Mouse (Mus musculus) forebrain, embryonic 10.5 days (tissue): ENCODE measurements around the gene Arhgef1. TPM values are rescaled to one million over a fixed set of nuclear protein-coding genes. Genes with fewer than 3 reads are reported as not detected.

Experiments used
- DNase-seq: peaks from one replicate; pipeline ENCODE4 v3.0.0-alpha.2; 2017; ENCODE audit warnings: low spot score; ENCODE audit errors: extremely low spot score
- H3K27ac ChIP-seq: fragments of 300-500 bp; sonication (generic); 2 replicates; pipeline ENCODE4 v1.5.1; 2016; ENCODE audit warnings: mild to moderate bottlenecking
- H3K27me3 ChIP-seq: fragments of 300-500 bp; sonication (generic); 2 replicates; pipeline ENCODE4 v1.6.1; 2016; ENCODE audit warnings: mild to moderate bottlenecking; ENCODE audit not compliant: poor library complexity, severe bottlenecking
- H3K36me3 ChIP-seq: fragments of 300-500 bp; sonication (generic); replicated peaks from 2 replicates; pipeline ENCODE4 v1.6.1; 2016; ENCODE audit warnings: mild to moderate bottlenecking, moderate library complexity
- H3K4me1 ChIP-seq: fragments of 300-500 bp; sonication (generic); 2 replicates; pipeline ENCODE4 v1.6.1; 2016
- H3K4me3 ChIP-seq: fragments of 300-500 bp; sonication (generic); 2 replicates; pipeline ENCODE4 v1.5.1; 2016; ENCODE audit warnings: mild to moderate bottlenecking, moderate library complexity
- H3K9me3 ChIP-seq: fragments of 300-500 bp; sonication (generic); 2 replicates; pipeline ENCODE4 v1.6.1; 2016; ENCODE audit warnings: mild to moderate bottlenecking, moderate library complexity
- WGBS: fragments of 180-500 bp; shearing (Covaris S2); methylation state at CpG from one replicate; pipeline ENCODE4 v1.1.7; 2016; 5-methylcytosine and 5-hydroxymethylcytosine counted together
- polyA plus RNA-seq: library from polyadenylated mRNA; unstranded; fragments of >200 nt; fragmentation: Nextera tagmentation; extraction: Ambion mirVana; gene quantifications from 2 replicates; pipeline ENCODE4 v1.2.1, GENCODE M21; 2016

The Arhgef1 gene
- polyA plus RNA-seq: 58.2 and 59.2 TPM in 2 replicates

DNA sequence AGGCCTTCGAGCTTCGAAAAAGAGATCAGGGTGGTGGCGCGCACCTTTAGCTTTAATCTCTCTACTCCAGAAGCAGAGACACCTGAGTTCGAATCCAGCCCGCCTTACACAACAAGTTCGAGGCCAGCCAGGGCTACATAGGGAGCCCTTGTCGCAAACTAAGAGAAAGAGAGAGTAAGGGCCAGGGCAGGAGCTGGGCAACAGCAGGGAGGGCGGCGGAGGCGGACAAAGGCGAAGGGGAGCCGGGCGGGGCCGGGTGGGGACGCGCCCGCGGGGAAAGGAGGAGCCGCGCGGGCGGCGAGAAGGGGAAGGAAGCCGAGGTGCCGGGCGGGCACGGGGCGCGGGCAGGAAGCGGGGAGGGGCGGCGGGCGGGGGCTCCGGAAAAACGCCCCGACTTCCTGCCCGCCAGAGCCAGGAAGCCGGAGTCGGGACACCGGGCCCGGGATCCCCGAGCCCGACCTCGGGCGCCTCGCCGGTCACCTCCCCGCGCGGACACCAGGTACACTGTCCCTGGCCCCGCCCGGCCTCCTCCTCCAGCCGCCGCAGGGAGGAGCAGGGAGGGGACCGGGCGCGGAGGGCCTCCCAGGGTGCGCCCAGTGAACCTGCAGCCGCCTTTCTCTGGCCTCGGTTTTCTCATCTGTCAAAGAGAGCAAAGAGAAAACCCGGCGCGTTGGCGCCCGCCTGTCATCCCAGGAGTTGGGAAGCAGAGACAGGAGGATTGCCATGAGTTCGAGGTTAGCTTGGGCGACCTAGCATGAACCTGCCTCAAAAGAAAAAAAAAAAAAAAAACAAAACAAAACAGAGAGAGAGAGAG is at the start of gene Arhgef1:
TSS of gene Arhgef1 (plus strand) at position 283 of the 814 bp plus-strand sequence.
- Histone ChIP-seq H3K27me3 (no peaks in the 10 kb centered on the region), H3K36me3 (peaks cover 5% of the 10 kb centered on the region; the same call in 1 of the 2 replicates), H3K4me3 (peak within 1 kb of the TSS; percentile 75), H3K9me3 (no peaks in the 10 kb centered on the region), H3K27ac (peak within 1 kb of the TSS; percentile 88), H3K4me1 (peaks cover 58% of the 10 kb centered on the region)
- peak; percentile 53 for DNase-seq
- 6% methylated on average over 54 of the region's 68 CpGs for WGBS

DNA sequence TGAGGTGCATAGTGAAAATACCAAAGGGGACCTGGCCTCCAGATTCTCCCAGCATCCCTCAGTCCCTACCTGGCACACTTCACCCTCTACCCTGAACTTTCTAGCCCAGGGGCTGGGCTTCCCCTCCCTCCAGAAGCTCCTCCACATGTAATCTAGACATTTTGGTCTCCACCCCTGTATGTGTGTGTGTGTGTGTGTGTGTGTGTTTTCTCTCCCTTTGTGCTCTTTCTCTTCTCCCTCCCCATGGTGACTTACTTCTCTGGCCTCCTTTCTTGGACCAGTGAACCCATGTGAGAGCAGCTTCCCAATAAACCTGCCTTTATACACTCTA is 49.5 kb upstream of the Arhgef1 start:
- H3K27me3 ChIP-seq: no peaks in the 10 kb centered on the region
- peaks cover 27% of the 10 kb centered on the region for H3K4me1 ChIP-seq
- no peaks in the 10 kb centered on the region for H3K9me3 ChIP-seq
- H3K27ac ChIP-seq: peak overlapping the region; percentile 67; the same call in 1 of the 2 replicates
- H3K36me3 ChIP-seq: no peaks in the 10 kb centered on the region
- no peak overlapping the region for H3K4me3 ChIP-seq
- DNase-seq: no peak

DNA sequence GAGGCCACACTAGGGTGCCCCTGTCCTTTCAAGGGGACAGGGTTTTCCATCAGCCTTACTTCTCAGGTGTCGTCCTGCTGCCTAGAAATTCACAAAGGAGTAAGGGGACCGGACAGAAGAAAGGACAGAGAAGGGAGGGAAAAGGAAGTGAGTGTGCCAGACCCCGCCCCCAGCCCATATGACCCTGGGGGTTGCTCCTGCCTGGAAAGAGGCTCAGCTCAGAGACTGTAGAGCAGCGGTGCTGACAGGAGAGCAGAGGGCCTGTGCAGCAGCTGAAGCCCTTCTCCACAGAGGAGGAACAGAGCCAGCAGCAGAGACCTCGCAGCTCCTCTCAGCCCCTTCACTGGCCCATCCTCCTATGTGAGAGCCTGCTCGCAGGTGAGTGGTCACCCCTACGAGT is 49.0 kb upstream of the Arhgef1 start:
- Histone ChIP-seq H3K27me3 (no peaks in the 10 kb centered on the region), H3K4me1 (peaks cover 27% of the 10 kb centered on the region), H3K27ac (peak overlapping the region; percentile 67), H3K4me3 (no peak overlapping the region), H3K36me3 (no peaks in the 10 kb centered on the region), H3K9me3 (no peaks in the 10 kb centered on the region)
- WGBS: 40% methylated on average over 7 of the region's 7 CpGs
- no peak for DNase-seq

DNA sequence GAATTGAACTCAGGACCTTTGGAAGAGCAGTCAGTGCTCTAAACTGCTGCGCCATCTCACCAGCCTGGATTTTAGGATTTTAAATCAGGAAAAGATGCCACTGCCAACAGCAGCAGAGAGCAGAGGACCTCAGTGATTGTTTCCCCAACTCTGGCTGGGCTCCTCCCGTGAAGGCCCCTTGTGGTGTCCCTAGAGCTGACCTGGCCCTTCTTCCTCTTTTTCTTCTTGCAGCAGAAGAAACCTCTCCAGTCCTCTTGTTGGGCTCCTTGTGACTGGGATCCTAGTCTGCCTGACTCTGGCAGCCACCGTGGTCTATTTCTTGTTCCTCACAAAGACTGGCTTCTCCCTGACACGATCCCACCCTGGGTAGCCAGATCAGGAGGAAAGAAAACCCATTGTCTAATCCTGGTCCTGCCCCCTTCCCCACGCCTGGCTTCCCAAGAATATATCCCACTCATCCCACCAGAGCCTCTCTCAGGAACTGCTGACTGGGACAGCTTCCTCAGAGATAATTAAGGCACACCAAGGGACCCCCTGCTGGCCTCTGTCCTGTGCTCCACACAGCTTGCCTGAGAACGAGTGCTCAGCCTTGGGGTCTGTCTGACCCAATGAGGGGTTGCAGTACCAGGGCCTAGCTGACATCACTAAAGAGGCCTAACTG is 46.1 kb upstream of the Arhgef1 start:
- Histone ChIP-seq H3K4me3 (no peak overlapping the region), H3K27me3 (no peaks in the 10 kb centered on the region), H3K36me3 (no peaks in the 10 kb centered on the region), H3K27ac (peak overlapping the region; percentile 58), H3K9me3 (no peaks in the 10 kb centered on the region), H3K4me1 (peaks cover 19% of the 10 kb centered on the region)
- WGBS: 29% methylated on average over 6 of the region's 6 CpGs
- DNase-seq: no peak

DNA sequence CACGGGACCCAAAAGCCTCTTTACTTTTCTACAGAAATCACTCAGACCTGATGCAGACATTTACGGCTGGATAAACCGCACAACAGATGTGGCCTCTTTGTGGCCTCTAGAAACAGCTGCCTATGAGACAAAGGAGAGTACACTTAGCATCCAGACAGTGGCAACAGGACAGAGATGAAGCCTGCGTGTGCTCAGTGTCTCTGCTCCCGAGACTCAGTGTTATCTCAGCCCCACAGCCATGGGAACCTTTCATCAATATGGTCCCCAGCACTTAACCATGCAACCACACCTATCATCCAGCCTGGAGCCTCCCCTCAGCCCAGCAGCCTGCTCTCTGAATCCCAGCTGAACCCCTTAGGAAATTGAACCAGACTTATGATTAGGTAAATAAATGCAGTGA is 43.5 kb upstream of the Arhgef1 start:
- Histone ChIP-seq H3K9me3 (0 out of 2 replicates have a peak, but pooled peaks cover 2% of the 10 kb centered on the region), H3K4me3 (no peak overlapping the region), H3K27me3 (no peaks in the 10 kb centered on the region), H3K27ac (no peak overlapping the region), H3K4me1 (peaks cover 10% of the 10 kb centered on the region), H3K36me3 (no peaks in the 10 kb centered on the region)
- WGBS: 80% methylated on average over 5 of the region's 5 CpGs
- no peak for DNase-seq

DNA sequence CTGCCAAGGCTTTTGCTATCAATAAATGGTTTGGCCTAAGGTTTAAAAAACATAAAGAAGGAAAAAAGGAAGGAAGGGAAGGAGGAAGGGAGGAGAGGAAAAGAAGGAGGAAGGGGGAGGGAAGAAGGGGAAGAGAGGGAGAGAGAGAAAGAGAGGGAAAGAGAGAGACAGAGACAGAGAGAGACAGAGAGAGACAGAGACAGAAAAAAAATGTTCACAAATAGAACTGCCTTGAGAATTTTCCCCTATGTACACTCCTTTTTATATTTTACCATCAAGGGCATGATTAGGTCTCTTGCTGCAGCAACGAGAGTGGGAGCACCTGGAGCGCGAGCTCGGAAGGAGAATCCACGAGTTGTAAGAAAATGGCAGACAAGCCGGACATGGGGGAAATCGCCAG is 40.8 kb upstream of the Arhgef1 start, which contains the start of gene Gm9844:
TSS of gene Gm9844 (plus strand) at position 301 of the 400 bp plus-strand sequence.
- WGBS: 94% methylated on average over 7 of the region's 7 CpGs
- no peak for DNase-seq
- no peaks in the 10 kb centered on the region; the same call in 1 of the 2 replicates for H3K27me3 ChIP-seq
- H3K9me3 ChIP-seq: 0 out of 2 replicates have a peak, but pooled peaks cover 2% of the 10 kb centered on the region
- H3K4me1 ChIP-seq: peaks cover 8% of the 10 kb centered on the region
- H3K27ac ChIP-seq: no peak within 1 kb of the TSS
- no peaks in the 10 kb centered on the region for H3K36me3 ChIP-seq
- H3K4me3 ChIP-seq: no peak within 1 kb of the TSS

DNA sequence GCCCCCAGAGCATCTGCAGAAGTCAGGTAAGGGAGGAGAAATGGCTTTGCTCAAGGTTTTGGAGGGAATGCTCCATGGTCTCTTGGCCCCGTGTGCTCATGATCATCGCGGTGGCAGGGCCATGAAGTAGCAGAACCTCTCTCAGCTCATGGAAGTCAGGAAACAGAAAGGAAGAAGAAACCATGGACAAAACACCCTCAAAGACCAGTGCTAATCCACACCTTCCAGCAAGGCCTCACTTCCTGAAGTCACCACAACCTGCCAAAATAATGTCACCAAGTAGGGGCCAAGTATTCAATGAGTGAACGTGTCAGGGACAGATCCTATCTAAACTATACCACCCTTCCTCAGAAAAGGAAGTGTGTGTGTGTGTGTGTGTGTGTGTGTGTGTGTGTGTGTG is 39.9 kb upstream of the Arhgef1 start:
- no peaks in the 10 kb centered on the region; the same call in 1 of the 2 replicates for H3K27me3 ChIP-seq
- no peak overlapping the region for H3K27ac ChIP-seq
- H3K9me3 ChIP-seq: 0 out of 2 replicates have a peak, but pooled peaks cover 2% of the 10 kb centered on the region
- no peaks in the 10 kb centered on the region for H3K36me3 ChIP-seq
- no peak for DNase-seq
- H3K4me1 ChIP-seq: peaks cover 6% of the 10 kb centered on the region; the same call in 1 of the 2 replicates
- WGBS: 89% methylated on average over 4 of the region's 4 CpGs
- no peak overlapping the region for H3K4me3 ChIP-seq

DNA sequence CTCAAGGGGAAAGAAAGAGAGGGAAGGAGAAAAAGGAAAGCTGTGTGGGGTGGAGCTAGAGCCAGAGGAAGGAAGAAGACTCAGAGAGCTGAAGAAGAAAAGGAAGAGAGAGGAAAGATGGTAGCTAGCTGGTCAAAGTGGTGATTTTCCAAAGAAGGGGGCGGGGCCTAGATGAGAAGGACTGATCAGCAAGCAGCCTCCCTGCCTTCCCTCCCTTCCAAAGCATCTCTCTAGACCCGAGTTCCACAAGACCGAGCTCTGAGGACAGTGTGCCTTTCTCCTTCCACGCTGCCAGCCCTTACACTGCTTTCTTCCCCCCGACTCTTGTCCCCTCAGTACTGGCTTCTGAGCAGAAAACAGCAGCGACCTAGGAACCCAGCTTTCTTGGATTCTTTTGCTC is 38.6 kb upstream of the Arhgef1 start:
- H3K4me1 ChIP-seq: peaks cover 10% of the 10 kb centered on the region
- H3K4me3 ChIP-seq: no peak overlapping the region
- H3K27ac ChIP-seq: no peak overlapping the region
- H3K27me3 ChIP-seq: peaks cover 7% of the 10 kb centered on the region
- H3K9me3 ChIP-seq: 0 out of 2 replicates have a peak, but pooled peaks cover 2% of the 10 kb centered on the region
- WGBS: 28% methylated on average over 6 of the region's 6 CpGs
- H3K36me3 ChIP-seq: no peaks in the 10 kb centered on the region
- DNase-seq: no peak

DNA sequence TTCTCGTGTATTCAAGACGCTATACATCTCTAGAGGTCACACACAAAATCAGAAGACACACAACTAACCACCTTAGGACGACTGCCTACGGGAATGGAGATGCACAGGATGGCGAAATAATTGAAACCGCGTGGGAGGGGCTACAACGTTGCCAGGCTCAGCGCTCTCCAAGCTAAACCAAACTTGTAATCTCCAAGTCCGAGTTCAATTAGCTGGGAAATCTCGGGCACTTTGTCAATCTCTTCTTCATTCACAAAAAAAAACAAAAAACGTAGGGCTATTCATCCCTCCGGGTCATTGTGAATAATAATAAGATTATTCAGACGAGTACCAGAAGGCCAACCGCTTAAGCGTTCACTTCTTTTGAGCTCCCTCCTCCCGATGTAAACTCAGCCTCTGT is 33.6 kb upstream of the Arhgef1 start:
- Histone ChIP-seq H3K4me1 (peaks cover 20% of the 10 kb centered on the region), H3K9me3 (peaks cover 12% of the 10 kb centered on the region), H3K4me3 (no peak overlapping the region), H3K36me3 (no peaks in the 10 kb centered on the region), H3K27me3 (peaks cover 31% of the 10 kb centered on the region), H3K27ac (no peak overlapping the region)
- WGBS: 54% methylated on average over 17 of the region's 17 CpGs
- DNase-seq: no peak

DNA sequence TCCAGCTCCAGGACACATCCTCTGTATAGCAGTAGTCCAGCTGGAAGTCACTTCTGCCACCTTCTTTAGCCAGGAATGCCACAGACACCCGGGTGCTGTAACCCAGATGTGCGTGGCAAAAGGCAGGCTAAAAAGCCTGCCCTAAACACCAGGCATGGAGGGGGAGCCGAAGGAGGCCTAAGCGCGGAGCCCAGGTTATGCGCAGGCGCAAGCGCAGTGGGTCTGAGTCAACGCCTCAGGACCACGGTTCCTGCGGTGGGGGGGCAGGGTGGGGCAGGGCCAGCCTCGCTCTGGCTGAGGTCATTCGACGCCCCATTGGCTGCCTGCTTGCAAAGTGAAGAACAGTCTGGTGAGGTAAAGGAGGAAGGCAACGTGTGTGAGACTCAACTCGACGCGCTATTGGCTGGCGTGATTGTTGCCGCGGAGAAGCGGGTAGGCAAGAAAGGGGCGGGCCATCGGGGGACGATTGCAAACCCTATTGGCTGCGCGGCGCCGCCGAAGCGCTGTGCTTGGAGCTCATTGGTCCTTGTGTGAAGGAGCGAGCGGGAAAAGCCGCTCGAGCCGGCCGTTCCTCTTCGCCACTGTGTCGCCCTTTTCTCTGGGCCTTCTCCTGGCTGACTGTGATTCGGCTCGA is 33.1 kb upstream of the Arhgef1 start, which contains the start of the genes Lypd4 and Dmrtc2:
TSS of gene Lypd4 (minus strand) at position 410 of the 634 bp plus-strand sequence.
TSS of gene Dmrtc2 (plus strand) at position 526 of the 634 bp plus-strand sequence.
- no peak for DNase-seq
- peak within 1 kb of the TSS; percentile 6; the same call in 1 of the 2 replicates for H3K4me3 ChIP-seq
- H3K9me3 ChIP-seq: peaks cover 12% of the 10 kb centered on the region
- H3K27ac ChIP-seq: no peak within 1 kb of the TSS
- H3K4me1 ChIP-seq: peaks cover 16% of the 10 kb centered on the region
- 53% methylated on average over 41 of the region's 41 CpGs for whole genome bisulfite sequencing
- peaks cover 33% of the 10 kb centered on the region for H3K27me3 ChIP-seq
- H3K36me3 ChIP-seq: no peaks in the 10 kb centered on the region

DNA sequence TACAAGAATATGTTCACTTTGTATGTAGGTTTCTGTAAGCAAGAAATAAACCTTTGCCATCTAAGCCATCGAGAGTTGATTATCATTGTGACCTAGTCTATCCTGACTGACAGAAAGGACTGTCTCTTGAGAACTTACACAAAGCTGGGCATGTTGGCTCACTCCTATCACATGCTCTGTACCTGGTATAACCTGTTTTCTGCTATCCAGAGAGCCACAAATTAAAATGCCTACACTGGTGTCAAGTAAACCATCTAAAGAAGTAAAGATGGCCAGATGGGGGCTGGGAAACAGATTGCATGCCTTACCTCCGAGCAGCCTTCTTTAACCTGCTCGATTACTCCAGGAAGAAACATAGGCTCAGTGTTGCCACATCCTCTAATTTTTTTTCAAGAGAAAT is 25.1 kb upstream of the Arhgef1 start:
- H3K4me1 ChIP-seq: peaks cover 24% of the 10 kb centered on the region
- no peak overlapping the region for H3K27ac ChIP-seq
- DNase-seq: no peak
- H3K9me3 ChIP-seq: no peaks in the 10 kb centered on the region
- WGBS: 70% methylated on average over 3 of the region's 3 CpGs
- H3K27me3 ChIP-seq: 0 out of 2 replicates have a peak, but pooled peaks cover 7% of the 10 kb centered on the region
- no peaks in the 10 kb centered on the region for H3K36me3 ChIP-seq
- no peak overlapping the region for H3K4me3 ChIP-seq

DNA sequence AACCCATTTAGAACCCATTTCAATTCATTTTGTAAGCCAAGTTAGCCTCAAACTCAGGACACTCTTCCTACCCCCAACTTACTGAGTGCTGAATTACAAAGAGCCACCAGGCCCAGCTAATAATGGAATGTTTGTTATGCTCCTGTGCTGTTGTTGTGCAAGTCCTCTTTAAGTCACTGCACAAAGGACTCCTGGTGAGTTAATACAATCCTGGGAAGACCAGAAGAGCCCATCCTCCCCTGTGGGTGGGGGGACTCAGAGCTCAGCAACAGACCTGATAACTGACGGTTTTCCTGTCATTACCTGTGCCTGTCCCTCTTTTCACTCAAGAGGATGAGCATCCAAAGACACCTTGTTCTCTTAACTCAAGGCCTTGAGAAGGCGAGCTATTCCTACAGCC is 23.1 kb upstream of the Arhgef1 start:
- H3K36me3 ChIP-seq: no peaks in the 10 kb centered on the region
- H3K4me3 ChIP-seq: no peak overlapping the region
- DNase-seq: no peak
- H3K9me3 ChIP-seq: no peaks in the 10 kb centered on the region
- WGBS: 19% methylated on average over 2 of the region's 2 CpGs
- H3K4me1 ChIP-seq: peaks cover 24% of the 10 kb centered on the region
- H3K27me3 ChIP-seq: no peaks in the 10 kb centered on the region
- no peak overlapping the region for H3K27ac ChIP-seq
